Mouse (Mus musculus) kidney, embryonic 16.5 days (tissue): ENCODE data around the gene Spata13. TPM values are rescaled to one million over a fixed set of nuclear protein-coding genes. Genes with fewer than 3 reads are reported as not detected.

Experiments used
- ATAC-seq: fragments of 200-750 bp; cut with Nextera tagmentation; 2 replicates; pipeline ENCODE4 v1.8.0; 2017; ENCODE audit warnings: moderate TSS enrichment; ENCODE audit not compliant: low FRiP score, low TSS enrichment
- H3K27ac ChIP-seq: fragments of 300-500 bp; sonication (generic); 2 replicates; pipeline ENCODE4 v1.5.1; 2014; ENCODE audit warnings: low read length
- H3K27me3 ChIP-seq: fragments of 300-500 bp; sonication (generic); 2 replicates; pipeline ENCODE4 v1.6.1; 2014; ENCODE audit warnings: low read length, control low read depth, mixed read lengths; ENCODE audit not compliant: insufficient read depth
- H3K36me3 ChIP-seq: fragments of 300-500 bp; sonication (generic); 2 replicates; pipeline ENCODE4 v1.6.1; 2014; ENCODE audit warnings: low read length, control low read depth, mixed read lengths; ENCODE audit not compliant: insufficient read depth
- H3K4me1 ChIP-seq: fragments of 300-500 bp; sonication (generic); 2 replicates; pipeline ENCODE4 v1.6.1; 2014; ENCODE audit warnings: low read length, control low read depth, mixed read lengths; ENCODE audit not compliant: insufficient read depth
- H3K4me2 ChIP-seq: fragments of 300-500 bp; sonication (generic); replicated peaks from 2 replicates; pipeline ENCODE4 v1.6.1; 2014; ENCODE audit warnings: low read depth, low read length
- H3K4me3 ChIP-seq: fragments of 300-500 bp; sonication (generic); 2 replicates; pipeline ENCODE4 v1.5.1; 2014; ENCODE audit warnings: mild to moderate bottlenecking, low read length
- H3K9ac ChIP-seq: fragments of 300-500 bp; sonication (generic); replicated peaks from 2 replicates; pipeline ENCODE4 v1.6.1; 2014; ENCODE audit warnings: low read length
- H3K9me3 ChIP-seq: fragments of 300-500 bp; sonication (generic); 2 replicates; pipeline ENCODE4 v1.6.1; 2016; ENCODE audit warnings: low read length, control low read depth
- WGBS: fragments of 180-500 bp; shearing (Covaris S2); extraction: QIAGEN DNeasy Blood & Tissue Kit; methylation state at CpG from one replicate; pipeline ENCODE4 v1.1.7; 2014; 5-methylcytosine and 5-hydroxymethylcytosine counted together
- polyA plus RNA-seq: library from polyadenylated mRNA; unstranded; fragments of >200 nt; fragmentation: Nextera tagmentation; extraction: Ambion mirVana; gene quantifications from 2 replicates; pipeline ENCODE4 v1.2.1, GENCODE M21; 2015

Spata13 gene
- polyA plus RNA-seq, 1 experiment from 2014 or later, result 68.1 TPM

DNA sequence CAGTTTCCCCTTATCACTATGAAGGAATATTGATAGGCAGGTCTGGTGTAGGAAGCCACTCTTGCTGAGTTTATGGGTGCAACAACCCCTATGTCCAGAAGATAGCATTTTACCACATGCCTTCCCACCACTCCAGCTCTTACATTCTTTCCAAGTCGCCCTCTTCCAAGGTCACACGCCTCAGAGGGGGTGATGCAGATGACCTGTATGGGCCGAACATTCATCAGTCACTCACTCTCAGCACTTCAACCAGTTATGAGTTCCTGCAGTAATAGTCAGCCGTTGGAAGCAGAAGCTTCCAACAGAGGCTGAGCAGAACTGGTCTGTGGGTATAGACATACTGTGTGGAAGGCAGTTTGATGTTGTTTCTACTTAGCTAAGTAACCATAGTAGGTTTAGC lies 177.7 kb downstream of the Spata13 start:
- H3K9ac ChIP-seq, result no peak overlapping the region
- no peak overlapping the region for H3K4me2 ChIP-seq
- H3K36me3 ChIP-seq, result 0 out of 2 replicates have a peak, but pooled peaks cover 6% of the 10 kb centered on the region
- H3K27me3 ChIP-seq, result no peaks in the 10 kb centered on the region
- H3K4me3 ChIP-seq, result no peak overlapping the region
- no peaks in the 10 kb centered on the region for H3K9me3 ChIP-seq
- H3K4me1 ChIP-seq, result no peaks in the 10 kb centered on the region
- H3K27ac ChIP-seq, result no peak overlapping the region
- 86% methylated on average over 4 of the region's 4 CpGs for WGBS
- no peak for ATAC-seq

Other genes with a start within 250 kb of the Spata13 start
- gene C1qtnf9, start 134.1 kb downstream of the Spata13 start, polyA plus RNA-seq, result 0.41 and 0.56 TPM in 2 replicates
- gene Mipep, start 150.6 kb downstream of the Spata13 start, polyA plus RNA-seq, result 23.3 and 24.6 TPM in 2 replicates